Mouse (Mus musculus) spleen, embryonic (tissue): Measurements from ENCODE around the gene Gadd45b.

ENCODE experiments used
- CTCF ChIA-PET: fragments of 350-600 bp; sonication (Branson Sonifier 250); formaldehyde crosslinking; loops from one replicate; lab custom pipeline; 2022; lab: Charles Lee

The Gadd45b gene

GRCm38 (mm10) chr10:80951761-80952390, 22.0 kb downstream of the Gadd45b start:
- CTCF ChIA-PET = no interaction called here

- CTCF ChIA-PET = no interaction called here
These were observed 22.6 kb downstream of the Gadd45b start for GRCm38 (mm10) chr10:80952449-80952848.

GRCm38 (mm10) chr10:80954415-80954814, 24.5 kb downstream of the Gadd45b start:
- CTCF ChIA-PET = interaction anchor here (0.7 to 2.2 kb wide), 3 partner anchors 17 to 26 kb away, joined by 3 to 9 read pairs (median 4); no protein-coding TSS in a partner anchor

GRCm38 (mm10) chr10:80954843-80955242, 25.0 kb downstream of the Gadd45b start:
- CTCF ChIA-PET = interaction anchor here (0.6 to 2.2 kb wide), 6 partner anchors 18 to 73 kb away, joined by 3 to 9 read pairs (median 4); no protein-coding TSS in a partner anchor

- CTCF ChIA-PET = interaction anchor here (0.6 to 2.2 kb wide), 8 partner anchors 15 to 713 kb away, joined by 3 to 9 read pairs (median 3); no protein-coding TSS in a partner anchor
These were observed 25.7 kb downstream of the Gadd45b start for GRCm38 (mm10) chr10:80955536-80955935.

GRCm38 (mm10) chr10:80956385-80956784, 26.5 kb downstream of the Gadd45b start:
- CTCF ChIA-PET = interaction anchor here (1.2 to 2.2 kb wide), 3 partner anchors 14 to 25 kb away, joined by 3 to 9 read pairs (median 4); no protein-coding TSS in a partner anchor

- CTCF ChIA-PET = no interaction called here
These were observed 27.0 kb downstream of the Gadd45b start for GRCm38 (mm10) chr10:80956901-80957300.

GRCm38 (mm10) chr10:80957791-80958190, 27.9 kb downstream of the Gadd45b start:
- CTCF ChIA-PET = interaction anchor here (1.0 kb wide), 1 partner anchor 21 kb away, joined by 3 read pairs; no protein-coding TSS in a partner anchor

- CTCF ChIA-PET = no interaction called here
These were observed 29.2 kb downstream of the Gadd45b start for GRCm38 (mm10) chr10:80958979-80959637.

- CTCF ChIA-PET = interaction anchor here (0.6 to 1.5 kb wide), 6 partner anchors 14 to 724 kb away, joined by 3 to 8 read pairs (median 4); no protein-coding TSS in a partner anchor
These were observed 31.0 kb downstream of the Gadd45b start for GRCm38 (mm10) chr10:80960551-80961508.

- CTCF ChIA-PET = interaction anchor here (0.7 to 1.4 kb wide), 4 partner anchors 11 to 81 kb away, joined by 3 to 6 read pairs (median 4); no protein-coding TSS in a partner anchor
These were observed 32.2 kb downstream of the Gadd45b start for GRCm38 (mm10) chr10:80962051-80962472.

- CTCF ChIA-PET = interaction anchor here (0.8 to 1.0 kb wide), 2 partner anchors 29 to 81 kb away, joined by 3 to 6 read pairs; no protein-coding TSS in a partner anchor
These were observed 32.7 kb downstream of the Gadd45b start for GRCm38 (mm10) chr10:80962585-80962984.

GRCm38 (mm10) chr10:80963031-80963975, 33.4 kb downstream of the Gadd45b start:
- CTCF ChIA-PET = interaction anchor here (0.8 to 1.3 kb wide), 3 partner anchors 23 to 82 kb away, joined by 3 to 6 read pairs (median 3); no protein-coding TSS in a partner anchor

GRCm38 (mm10) chr10:80966296-80966695, 36.4 kb downstream of the Gadd45b start:
- CTCF ChIA-PET = interaction anchor here (0.6 kb wide), 1 partner anchor 450 kb away, joined by 7 read pairs; no protein-coding TSS in a partner anchor

- CTCF ChIA-PET = no interaction called here
These were observed 37.3 kb downstream of the Gadd45b start for GRCm38 (mm10) chr10:80967101-80967656.

- CTCF ChIA-PET = no interaction called here
These were observed 38.2 kb downstream of the Gadd45b start for GRCm38 (mm10) chr10:80968106-80968505.

GRCm38 (mm10) chr10:80969298-80969697, 39.4 kb downstream of the Gadd45b start:
- CTCF ChIA-PET = no interaction called here

- CTCF ChIA-PET = interaction anchor here (0.5 to 1.4 kb wide), 3 partner anchors 14 to 183 kb away, joined by 3 read pairs; no protein-coding TSS in a partner anchor
These were observed 40.3 kb downstream of the Gadd45b start for GRCm38 (mm10) chr10:80970159-80970558.

- CTCF ChIA-PET = no interaction called here
These were observed 41.7 kb downstream of the Gadd45b start for GRCm38 (mm10) chr10:80971533-80971932.
